Mouse (Mus musculus) activated CD4-positive, CD25-positive, alpha-beta regulatory T cell, adult 4 months (primary cell): Measurements from ENCODE around the gene Ahcyl2. TPM values are rescaled to one million over a fixed set of nuclear protein-coding genes. Genes with fewer than 3 reads are reported as not detected.
A peak's percentile ranks its signal among the peaks of the same experiment; 100 is the strongest.

Experiments used
- ATAC-seq: one replicate; pipeline ENCODE4 v1.8.0; 2017
- polyA plus RNA-seq, 2 experiments: library from polyadenylated mRNA; unstranded; fragments of 100-300 nt; shearing (Covaris generic); gene quantifications; one replicate each; pipeline ENCODE4 v1.2.1; 2017

Ahcyl2 gene
- polyA plus RNA-seq, 2 experiments from 2014 or later = 89.7 to 92.1 TPM

GRCm38 (mm10) chr6:29770672-29771321 lies 3.0 kb downstream of the Ahcyl2 start:
- ATAC-seq = no peak

DNA sequence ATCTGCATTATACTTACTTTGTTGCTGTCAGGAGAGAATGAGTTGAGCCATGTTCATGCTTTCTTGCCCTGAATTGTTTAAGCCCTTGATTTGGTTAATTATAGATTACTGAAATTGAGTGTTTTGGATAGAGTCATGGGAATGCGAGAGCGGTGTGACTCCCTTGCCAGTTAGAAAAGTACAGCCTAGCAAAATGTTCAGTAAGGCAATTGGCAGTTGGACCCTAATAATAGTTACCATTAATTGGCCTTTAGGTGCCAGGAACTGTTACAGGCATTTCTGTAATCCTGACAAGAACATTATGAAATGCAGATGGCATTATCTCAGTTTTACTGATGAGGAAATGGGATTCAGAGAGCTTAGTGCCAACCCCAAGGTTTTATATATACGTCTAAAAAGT lies 4.4 kb downstream of the Ahcyl2 start:
- ATAC-seq = no peak

DNA sequence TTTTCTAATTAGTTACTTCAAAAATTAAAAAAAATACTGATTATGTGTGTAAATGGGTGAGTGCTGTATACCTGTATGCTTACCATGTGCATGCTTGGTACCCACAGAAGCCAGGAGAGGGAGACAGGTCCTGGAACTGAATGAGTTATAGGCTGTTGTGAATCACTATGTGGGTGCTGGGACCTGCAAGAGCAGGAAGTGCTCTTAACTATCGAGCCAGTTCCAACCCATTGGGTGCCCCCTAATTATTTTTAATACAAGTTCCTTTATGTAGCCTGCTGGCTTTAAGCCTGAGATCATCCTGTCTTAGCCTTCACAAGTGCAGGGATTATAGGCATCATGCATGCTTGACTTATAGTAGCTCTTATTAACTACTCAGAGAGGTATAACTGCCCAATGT lies 6.3 kb downstream of the Ahcyl2 start:
- ATAC-seq = no peak

- ATAC-seq = no peak
These were observed 7.8 kb downstream of the Ahcyl2 start for GRCm38 (mm10) chr6:29775609-29776008.

DNA sequence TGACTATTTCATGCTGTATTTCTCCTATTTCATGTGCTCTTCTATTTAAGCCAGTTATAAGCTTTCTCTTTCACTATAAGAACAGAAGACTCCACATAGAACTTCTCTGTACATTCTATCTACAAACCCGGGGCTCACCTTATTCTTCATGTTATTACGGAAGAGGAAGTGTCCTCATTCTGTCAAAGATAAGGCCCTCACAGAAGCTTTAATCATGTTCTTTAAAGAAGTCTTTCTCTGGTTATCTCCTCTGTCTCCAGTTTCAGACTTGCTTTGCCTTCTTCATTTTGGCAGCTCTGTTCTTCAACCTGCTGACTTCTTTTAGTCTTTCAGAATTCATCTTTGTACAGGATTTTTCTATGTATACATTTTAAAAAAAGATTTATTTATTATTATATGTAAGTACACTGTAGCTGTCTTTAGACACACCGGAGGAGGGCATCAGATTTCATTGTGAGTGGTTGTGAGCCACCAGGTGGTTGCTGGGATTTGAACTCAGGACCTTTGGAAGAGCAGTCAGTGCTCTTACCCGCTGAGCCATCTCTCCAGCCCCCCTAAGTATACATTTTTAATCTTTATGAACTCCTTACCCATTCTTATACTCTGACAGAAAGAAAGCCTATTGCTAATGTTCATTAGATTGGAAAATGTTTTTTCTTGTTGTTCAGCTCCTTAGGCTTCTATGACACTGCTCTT lies 8.9 kb downstream of the Ahcyl2 start:
- peak; percentile 59 for ATAC-seq

DNA sequence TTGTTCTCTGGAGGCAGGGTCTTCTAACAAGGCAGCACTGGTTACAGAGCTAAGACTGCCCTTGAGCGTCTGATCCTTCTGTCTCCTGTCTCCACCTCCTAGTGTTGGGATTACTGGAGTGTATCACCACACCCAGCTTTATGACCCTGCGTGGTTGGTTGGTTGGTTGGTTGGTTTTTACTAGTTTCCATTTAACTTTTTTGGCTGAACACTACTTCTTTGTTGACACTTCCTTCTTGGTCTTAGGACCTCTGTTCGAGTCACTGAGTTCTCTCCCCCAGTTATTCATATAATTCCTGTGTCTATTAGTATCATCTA lies 9.4 kb downstream of the Ahcyl2 start:
- no peak for ATAC-seq

- ATAC-seq = no peak
These were observed 12.3 kb downstream of the Ahcyl2 start for GRCm38 (mm10) chr6:29780082-29780481.

- no peak for ATAC-seq
These were observed 12.8 kb downstream of the Ahcyl2 start for GRCm38 (mm10) chr6:29780571-29780970.

DNA sequence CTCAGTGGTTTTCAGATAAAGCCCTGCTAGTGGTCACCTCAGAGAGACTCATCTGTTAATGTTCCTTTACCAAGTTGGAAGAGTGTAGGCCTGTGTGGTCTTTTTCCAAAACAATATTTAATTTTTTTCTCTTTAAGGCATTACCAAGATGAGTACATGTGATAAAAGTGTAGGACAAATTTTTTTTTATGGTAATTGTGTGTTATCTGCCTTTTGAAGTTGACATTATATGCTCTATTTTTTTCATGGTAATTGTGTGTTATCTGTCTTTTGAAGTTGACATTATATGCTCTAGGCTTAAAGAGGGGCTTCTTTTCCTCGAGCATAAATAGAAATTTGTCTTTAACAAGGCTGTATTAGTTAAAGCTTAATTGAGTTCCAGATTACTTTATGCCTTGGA lies 14.4 kb downstream of the Ahcyl2 start:
- no peak for ATAC-seq

- no peak for ATAC-seq
These were observed 16.1 kb downstream of the Ahcyl2 start for GRCm38 (mm10) chr6:29783960-29784359.

DNA sequence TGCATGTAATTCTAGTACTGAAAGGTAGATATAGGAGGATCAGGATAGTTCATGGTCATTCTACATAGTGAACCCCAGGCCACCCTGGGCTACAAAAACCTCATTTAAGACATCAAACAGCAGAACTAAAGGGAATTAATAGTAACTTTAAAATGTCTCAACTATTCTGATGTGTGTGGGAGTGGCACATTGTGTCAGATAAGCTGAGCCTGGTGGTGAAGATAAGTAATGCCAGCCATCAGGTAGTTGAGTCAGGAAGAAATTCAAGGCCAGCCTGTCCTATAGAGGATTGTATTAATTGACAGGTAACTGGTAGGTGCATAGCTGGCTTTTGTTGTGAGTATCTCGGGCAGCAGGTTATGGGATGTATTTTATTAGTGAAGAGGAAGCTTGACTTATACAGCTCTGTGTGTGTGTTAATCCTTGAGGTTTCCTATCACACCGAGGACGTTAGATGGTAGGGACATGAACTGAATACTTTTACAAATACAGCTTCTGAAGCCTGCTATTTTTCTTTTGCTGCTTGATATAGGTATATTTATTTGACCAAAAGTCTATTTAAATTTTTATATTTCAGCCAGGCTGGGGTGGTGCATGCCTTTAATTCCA lies 16.7 kb downstream of the Ahcyl2 start:
- ATAC-seq = no peak

DNA sequence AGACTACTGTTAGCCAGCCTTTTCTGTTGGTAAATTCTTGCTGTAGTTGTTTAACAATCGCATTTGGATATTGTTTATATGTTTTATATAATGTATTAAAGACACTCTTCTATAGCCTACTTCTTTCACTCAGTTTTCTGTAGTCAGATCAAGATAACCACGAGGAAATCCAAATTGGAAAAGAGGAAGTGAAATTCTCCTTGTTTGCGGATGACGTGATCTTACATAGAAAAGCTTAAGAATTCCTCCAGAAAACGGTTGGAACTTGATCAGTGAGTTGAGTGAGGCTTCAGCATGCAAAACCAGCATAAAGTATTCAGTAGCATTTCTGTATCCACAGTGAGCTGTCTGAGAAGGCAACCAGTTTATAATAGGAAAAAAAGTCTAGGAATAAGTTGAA lies 17.9 kb downstream of the Ahcyl2 start:
- no peak for ATAC-seq

- ATAC-seq = no peak
These were observed 21.1 kb downstream of the Ahcyl2 start for GRCm38 (mm10) chr6:29788779-29789350.

DNA sequence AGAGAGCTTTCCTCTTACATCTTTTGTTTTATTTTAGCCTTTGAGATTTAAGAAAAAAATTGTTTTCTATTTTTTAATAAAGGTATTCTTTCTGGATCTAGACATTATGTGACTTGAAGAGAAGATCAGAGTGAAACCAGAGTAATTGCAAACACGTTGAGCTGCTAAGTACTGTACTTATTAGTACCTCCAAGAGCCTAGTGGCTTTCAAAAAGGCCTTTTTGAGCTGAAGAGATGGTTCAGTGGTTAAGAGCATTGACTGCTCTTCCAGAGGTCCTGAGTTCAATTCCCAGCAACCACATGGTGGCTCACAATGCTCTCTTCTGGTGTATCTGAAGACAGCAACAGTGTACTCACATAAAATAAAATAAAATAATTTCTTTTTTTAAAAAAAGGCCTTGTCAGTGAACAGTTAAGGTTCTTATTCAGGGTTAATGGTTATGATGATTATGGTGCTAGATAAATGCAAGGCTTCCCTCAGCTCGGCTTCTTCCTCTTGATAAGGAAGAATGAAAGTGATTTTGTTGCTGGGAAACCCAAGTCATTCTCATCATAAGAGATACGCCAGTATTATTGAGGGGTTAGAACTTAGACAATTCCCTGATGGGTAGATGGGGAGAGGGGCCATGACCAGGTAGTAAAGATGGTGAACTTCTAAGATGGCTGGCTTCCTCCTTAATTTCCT lies 22.3 kb downstream of the Ahcyl2 start:
- ATAC-seq = no peak

GRCm38 (mm10) chr6:29793520-29793919 lies 25.7 kb downstream of the Ahcyl2 start:
- no peak for ATAC-seq

GRCm38 (mm10) chr6:29794582-29794981 lies 26.8 kb downstream of the Ahcyl2 start:
- ATAC-seq = no peak

DNA sequence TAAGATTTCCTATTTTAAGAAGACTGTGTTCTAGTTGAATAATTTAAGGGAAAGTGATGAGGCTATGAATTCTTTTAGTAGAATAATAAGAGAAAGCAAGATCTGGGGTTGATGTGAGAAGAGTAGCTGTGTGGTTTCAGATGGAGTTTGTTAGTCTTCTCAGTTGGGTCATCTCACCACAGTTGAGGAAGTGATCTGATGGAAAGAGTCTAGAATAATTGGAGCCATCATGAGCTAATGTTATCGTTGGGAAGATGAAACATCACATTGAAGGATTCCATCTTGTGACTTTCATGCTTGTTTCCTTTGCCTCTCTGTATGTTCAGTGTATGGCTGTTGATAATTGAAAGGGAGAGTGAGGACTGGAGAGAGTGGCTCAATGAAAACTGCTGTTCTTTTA lies 35.2 kb downstream of the Ahcyl2 start:
- ATAC-seq = no peak

- no peak for ATAC-seq
These were observed 36.2 kb downstream of the Ahcyl2 start for GRCm38 (mm10) chr6:29804006-29804405.

- ATAC-seq = no peak
These were observed 37.6 kb downstream of the Ahcyl2 start for GRCm38 (mm10) chr6:29805381-29805780.

DNA sequence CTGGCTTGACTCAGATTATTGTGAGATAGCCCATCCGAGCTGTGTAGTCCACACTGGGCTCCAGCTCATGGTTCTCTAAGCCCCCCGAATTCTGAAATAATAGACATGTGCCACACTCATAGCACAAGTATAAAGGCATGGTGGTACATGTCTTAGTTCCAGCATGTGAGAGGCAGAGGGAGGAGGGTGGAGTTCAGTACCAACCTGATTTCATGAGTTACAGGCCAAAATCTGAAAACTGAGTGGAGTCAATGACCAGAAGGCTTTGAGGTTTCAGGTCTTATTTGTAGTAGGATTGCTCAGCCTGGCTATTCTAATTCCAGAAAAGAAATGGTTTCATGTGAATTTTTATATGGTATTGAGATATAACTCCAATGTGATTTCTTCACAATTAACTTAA lies 44.3 kb downstream of the Ahcyl2 start:
- ATAC-seq = no peak

DNA sequence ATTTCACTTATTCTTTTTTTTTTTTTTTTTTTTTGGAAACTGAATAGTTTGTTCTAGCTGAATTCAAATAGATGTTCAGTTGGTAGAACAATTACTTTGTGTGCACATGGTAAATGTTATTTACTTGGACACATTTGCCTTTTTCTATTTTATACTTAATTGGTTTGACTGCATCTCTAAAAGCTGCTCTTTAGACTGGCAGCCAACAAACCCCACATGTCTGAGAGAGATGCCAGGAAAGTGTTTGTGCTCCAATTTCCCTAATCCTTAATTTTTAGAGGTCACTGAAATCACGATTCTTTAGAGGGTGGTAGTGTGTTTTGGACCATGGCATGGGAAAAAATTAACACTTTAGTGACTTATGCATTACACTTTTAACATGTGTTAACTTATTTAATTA lies 44.8 kb downstream of the Ahcyl2 start:
- ATAC-seq = no peak

DNA sequence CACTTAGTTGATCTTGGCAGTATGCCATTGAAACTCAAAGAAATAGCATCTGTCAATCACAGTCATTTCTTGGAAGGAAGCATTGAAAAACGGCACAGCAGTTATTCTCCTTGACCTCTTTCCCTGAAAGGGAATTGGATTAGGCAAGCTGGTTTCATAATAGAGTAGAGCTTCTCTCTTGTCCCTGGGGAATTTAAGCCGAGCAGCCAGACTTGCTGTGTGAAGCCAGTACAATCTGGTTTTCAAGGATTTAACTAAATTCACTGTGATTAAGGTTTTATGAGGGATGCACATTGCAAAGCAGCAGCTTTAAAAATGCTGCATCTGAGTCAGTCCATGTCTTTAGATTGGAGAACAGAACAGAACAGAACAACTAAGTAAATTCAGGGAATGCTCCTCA lies 46.8 kb downstream of the Ahcyl2 start:
- no peak for ATAC-seq

DNA sequence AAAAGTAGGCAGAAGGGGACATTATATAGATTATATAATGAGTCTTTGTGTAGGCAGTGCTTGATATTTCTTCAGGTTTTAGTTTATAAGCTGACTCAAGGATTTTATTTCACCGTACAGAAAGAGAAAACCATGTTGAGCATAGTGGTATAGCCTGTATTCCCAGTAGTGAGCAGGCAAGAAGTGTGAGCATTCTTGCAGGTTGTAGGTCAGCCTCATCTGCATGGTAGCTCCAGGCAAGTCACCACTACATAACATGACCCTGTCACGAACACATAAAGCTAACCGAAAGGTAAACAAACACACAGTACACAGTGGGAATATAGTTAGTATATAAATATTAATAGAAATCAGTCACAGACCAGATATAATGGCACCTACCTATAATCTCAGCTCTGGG lies 47.2 kb downstream of the Ahcyl2 start:
- no peak for ATAC-seq
